ENCODE assay signal across 8 mouse cellular contexts in the genomic region with DNA sequence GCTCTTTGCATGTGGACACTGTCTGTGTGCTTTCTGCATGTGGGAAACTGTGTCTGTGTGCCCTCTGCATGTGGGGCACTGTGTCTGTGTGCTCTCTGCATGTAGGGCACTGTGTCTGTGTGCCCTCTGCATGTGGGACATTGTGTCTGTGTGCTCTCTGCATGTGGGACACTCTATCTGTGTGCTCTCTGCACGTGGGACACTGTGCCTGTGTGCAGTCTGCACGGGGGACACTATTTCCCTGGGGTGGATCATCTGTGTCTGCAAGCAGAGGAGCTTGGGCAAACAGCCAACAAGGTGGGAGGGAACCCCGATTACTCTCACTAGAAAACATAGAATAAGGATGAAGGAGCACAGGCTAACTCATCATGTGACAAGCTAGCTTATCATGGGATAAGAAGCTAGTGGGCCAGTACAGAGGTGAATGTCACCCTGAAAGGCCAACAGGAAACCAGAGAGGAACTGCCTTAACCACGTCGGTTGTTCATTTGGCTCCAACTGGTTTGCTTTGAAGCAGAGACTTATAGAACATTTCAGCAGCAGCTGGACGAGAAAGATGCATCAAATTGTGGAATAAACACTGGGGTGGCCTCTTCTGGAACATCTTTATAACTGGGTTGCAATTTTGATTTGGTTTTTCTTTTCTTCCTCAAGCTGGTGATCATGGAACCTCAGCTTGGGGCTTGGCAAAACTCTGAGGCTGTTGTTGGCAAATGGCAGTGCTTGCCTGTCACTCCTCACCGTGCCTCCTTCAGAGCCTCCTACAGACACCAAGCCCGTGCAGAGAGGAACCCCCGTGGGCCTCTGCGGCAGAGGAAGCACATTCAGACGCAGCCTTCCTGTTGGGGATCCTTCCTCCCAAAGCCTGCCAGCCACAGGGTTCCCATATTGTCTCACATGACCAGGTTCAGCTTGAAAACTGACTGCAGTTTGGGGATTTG. TPM values are rescaled to one million over a fixed set of nuclear protein-coding genes. Genes with fewer than 3 reads are reported as not detected.
DNase-seq lines count a peak whose midpoint lies in the region; ATAC-seq lines count a peak whose summit lies in the region.

No protein-coding gene starts in this region.

- H3K4me2 ChIP-seq in intestine, embryonic 15.5 days (replicated peaks) = no peak overlapping the region
- H3K4me2 ChIP-seq in intestine, embryonic 16.5 days (ENCODE audit: low read depth, low read length) = no peak overlapping the region
- 0 out of 2 replicates have a peak overlapping the region, but pooled peaks have one; percentile 30 for H3K4me2 ChIP-seq in limb, embryonic 13.5 days (replicated peaks)

- peak; percentile 58 for DNase-seq in T-cell, adult 2 months (ENCODE audit: low spot score)
- DNase-seq in frontal cortex, postnatal 25 days (ENCODE audit: low spot score in 2 of 2) = peak; percentile 22 to 36
- DNase-seq in cerebellum, adult 18-20 months = no peak
- DNase-seq in urinary bladder, postnatal 10 days (ENCODE audit: low spot score) = no peak

- 35% methylated on average over 11 of the region's 11 CpGs for WGBS in intestine, embryonic 15.5 days
- 28% methylated on average over 11 of the region's 11 CpGs for WGBS in intestine, embryonic 16.5 days
- WGBS in limb, embryonic 13.5 days = 36% methylated on average over 11 of the region's 11 CpGs

- H3K27me3 ChIP-seq in intestine, embryonic 15.5 days (replicated peaks) = no peaks in the 10 kb centered on the region
- no peaks in the 10 kb centered on the region for H3K27me3 ChIP-seq in intestine, embryonic 16.5 days (replicated peaks; ENCODE audit: control insufficient read depth, insufficient read depth, low read length)
- no peaks in the 10 kb centered on the region for H3K27me3 ChIP-seq in limb, embryonic 13.5 days

- H3K4me1 ChIP-seq in intestine, embryonic 15.5 days (replicated peaks) = peaks cover 8% of the 10 kb centered on the region; the same call in 1 of the 2 replicates
- peaks cover 9% of the 10 kb centered on the region for H3K4me1 ChIP-seq in intestine, embryonic 16.5 days (ENCODE audit: control insufficient read depth, insufficient read depth, low read length)
- H3K4me1 ChIP-seq in limb, embryonic 13.5 days = peaks cover 16% of the 10 kb centered on the region

- no peaks in the 10 kb centered on the region for H3K9me3 ChIP-seq in intestine, embryonic 15.5 days
- no peaks in the 10 kb centered on the region for H3K9me3 ChIP-seq in intestine, embryonic 16.5 days (ENCODE audit: control insufficient read depth, low read length)
- H3K9me3 ChIP-seq in limb, embryonic 13.5 days = no peaks in the 10 kb centered on the region

- no peak overlapping the region for H3K4me3 ChIP-seq in intestine, embryonic 15.5 days (replicated peaks)
- no peak overlapping the region for H3K4me3 ChIP-seq in intestine, embryonic 16.5 days (ENCODE audit: low read length)
- no peak overlapping the region for H3K4me3 ChIP-seq in limb, embryonic 13.5 days

- no peak for ATAC-seq in intestine, embryonic 15.5 days
- no peak for ATAC-seq in intestine, embryonic 16.5 days
- no peak for ATAC-seq in limb, embryonic 13.5 days (ENCODE audit: low FRiP score, low read depth)
- peak; percentile 38; the same call in 1 of the 2 replicates for ATAC-seq in neutrophil, adult 5-6 weeks (ENCODE audit: extremely low read depth, insufficient number of reproducible peaks, low FRiP score, poor library complexity, severe bottlenecking)

- no peaks in the 10 kb centered on the region for H3K36me3 ChIP-seq in intestine, embryonic 15.5 days
- no peaks in the 10 kb centered on the region for H3K36me3 ChIP-seq in intestine, embryonic 16.5 days (ENCODE audit: control insufficient read depth, insufficient read depth, low read length)
- H3K36me3 ChIP-seq in limb, embryonic 13.5 days = no peaks in the 10 kb centered on the region

- 0 out of 2 replicates have a peak overlapping the region, but pooled peaks have one; percentile 7 for H3K27ac ChIP-seq in intestine, embryonic 15.5 days
- no peak overlapping the region for H3K27ac ChIP-seq in intestine, embryonic 16.5 days (ENCODE audit: low read length)
- H3K27ac ChIP-seq in limb, embryonic 13.5 days = peak overlapping the region; percentile 66; the same call in 1 of the 2 replicates

- no peak overlapping the region for H3K9ac ChIP-seq in intestine, embryonic 15.5 days
- H3K9ac ChIP-seq in intestine, embryonic 16.5 days (ENCODE audit: low read depth, low read length) = no peak overlapping the region
- H3K9ac ChIP-seq in limb, embryonic 13.5 days = no peak overlapping the region

RNA-seq across cellular contexts. Expression of a gene that starts 20.9 kb away (rescaled TPM):
- polyA plus RNA-seq in intestine, embryonic 15.5 days (2015; fragmentation: Nextera tagmentation; extraction: Ambion mirVana) = 10.9 and 11.4 TPM in 2 replicates
- 10.7 and 11.0 TPM in 2 replicates for polyA plus RNA-seq in intestine, embryonic 16.5 days (2015; fragmentation: Nextera tagmentation; extraction: Ambion mirVana)
- polyA plus RNA-seq in limb, embryonic 13.5 days (2015; fragmentation: Nextera tagmentation; extraction: Ambion mirVana) = 14.8 and 17.2 TPM in 2 replicates
- 31.5 and 44.2 TPM in 2 replicates for total RNA-seq in neutrophil, adult 5-6 weeks (2017)

Comparison
In these comparisons a context has a peak if more than half of its experiments do, and no peak if none do; other contexts are left out.
1. DNase-seq: peak in T-cell, adult 2 months (single experiment) and frontal cortex, postnatal 25 days (2 of 2); none in cerebellum, adult 18-20 months (0 of 2) and urinary bladder, postnatal 10 days (single experiment).